Mouse (Mus musculus): ENCODE results near the gene Opn1sw.

DNA sequence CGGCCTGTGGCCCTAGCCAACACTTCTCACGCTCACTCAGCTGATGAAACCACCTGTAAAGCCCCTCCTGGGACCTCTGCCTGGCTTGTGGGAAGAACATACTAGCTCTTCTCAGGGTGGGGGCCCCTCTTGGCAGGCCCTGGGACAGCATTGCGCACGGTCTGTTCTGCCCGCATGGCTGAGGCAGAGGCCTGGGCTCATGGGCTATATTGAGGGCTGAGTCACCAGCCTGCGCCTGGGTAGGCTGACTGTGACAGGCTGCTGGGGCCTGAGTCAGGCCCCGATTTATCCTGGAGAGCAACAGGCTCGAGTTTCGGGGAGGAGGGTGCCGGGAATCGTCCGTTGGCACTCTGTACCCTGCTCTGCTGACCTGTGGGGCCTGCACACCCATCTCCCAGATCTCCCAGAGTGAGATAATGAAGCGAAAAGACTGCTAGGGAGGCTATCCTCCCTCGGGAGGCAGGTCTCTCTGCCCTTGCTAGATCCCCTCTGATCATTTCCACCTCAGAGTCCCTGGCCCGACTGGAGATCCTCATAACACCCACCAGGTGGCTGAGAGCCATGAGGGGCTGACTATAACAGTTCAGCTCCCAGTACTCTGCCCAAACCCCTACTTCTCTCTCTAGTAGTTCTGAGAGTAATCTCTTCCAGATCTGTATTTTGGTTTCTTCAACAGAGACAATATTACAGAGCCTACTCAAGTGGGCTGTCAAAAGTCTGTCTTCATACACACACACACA is 42.6 kb upstream of the Opn1sw start:
- TF ChIP-seq POLR2A (IDR thresholded peaks at IDR 0.05; ENCODE audit: insufficient read length, low read depth), result no peak
- TF ChIP-seq SRF (IDR thresholded peaks at IDR 0.05; ENCODE audit: control insufficient read depth, insufficient read length, low read depth), result no peak
- peak; percentile 87; the same call in 1 of the 2 replicates for TF ChIP-seq CEBPB (IDR thresholded peaks at IDR 0.05; ENCODE audit: insufficient read depth, poor library complexity, severe bottlenecking)
- TF ChIP-seq MYOD1 (IDR thresholded peaks at IDR 0.05; ENCODE audit: control insufficient read depth in 1 of 3, insufficient read length in 2 of 3, low read depth in 2 of 3), result peak in 1 of 3 experiments; percentile 25
- TF ChIP-seq POLR2AphosphoS2 (IDR thresholded peaks at IDR 0.05; ENCODE audit: insufficient read length, low read depth), result peak; percentile 59

All from myocyte (in vitro differentiated cells).